Mouse (Mus musculus) cerebellum, adult 2 months (tissue): Measurements from ENCODE around the gene Slc5a10.

ENCODE experiments used
- CTCF ChIP-seq: fragments of 200-500 bp; IDR thresholded peaks from 2 replicates; pipeline ENCODE4 v1.5.1; 2011; ENCODE audit warnings: low read depth, mild to moderate bottlenecking, control low read depth, low read length, moderate library complexity, borderline replicate concordance; ENCODE audit not compliant: insufficient read depth
- POLR2A ChIP-seq: fragments of 200-500 bp; IDR thresholded peaks from 2 replicates; pipeline ENCODE4 v1.6.1; 2011; ENCODE audit warnings: low read length, control low read depth, borderline replicate concordance; ENCODE audit not compliant: insufficient read depth

DNA sequence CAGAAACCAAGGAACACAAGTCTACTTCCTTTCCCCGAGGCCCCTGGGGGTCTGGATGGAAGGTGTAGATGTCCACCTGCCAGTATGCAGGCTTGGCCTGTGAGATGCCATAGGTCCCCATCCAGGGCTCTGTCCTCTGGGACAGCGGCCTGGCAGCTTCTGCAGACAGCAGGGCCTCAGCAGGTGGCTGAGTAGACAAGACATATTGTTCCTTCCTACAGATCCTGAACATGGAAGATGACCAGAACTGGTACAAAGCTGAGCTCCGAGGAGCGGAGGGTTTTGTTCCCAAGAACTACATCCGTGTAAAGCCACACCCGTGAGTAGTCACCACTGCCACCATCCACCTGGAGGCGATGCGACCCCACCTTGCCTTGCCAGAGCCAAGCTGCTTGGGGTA is 60.6 kb downstream of the Slc5a10 start:
- TF ChIP-seq CTCF (no peak), POLR2A (no peak)
